Mouse (Mus musculus): ENCODE measurements around the gene Klra7. TPM values are rescaled to one million over a fixed set of nuclear protein-coding genes. Genes with fewer than 3 reads are reported as not detected.
"Not testable (repeated sequence)": the region's sequence is repeated elsewhere in the genome, so short reads cannot be mapped to it uniquely, and the experiment has no call there.

Klra7 gene
- not detected in 2 replicates for polyA plus RNA-seq (2014; fragmentation: Nextera tagmentation; extraction: Ambion mirVana)

GRCm38 (mm10) chr6:130233222-130233621, at the start of gene Klra7:
Gene Klra7, minus strand, starts transcription at chr6:130233322.
- no peak for ATAC-seq (ENCODE audit: low FRiP score, low TSS enrichment)
- Histone ChIP-seq H3K4me1 (ENCODE audit: control insufficient read depth, insufficient read depth, low read length) (no peaks in the 10 kb centered on the region), H3K9ac (ENCODE audit: low read depth, low read length) (no peak within 1 kb of the TSS), H3K27ac (ENCODE audit: low read depth, low read length) (no peak within 1 kb of the TSS), H3K36me3 (ENCODE audit: control insufficient read depth, insufficient read depth, low read length) (no peaks in the 10 kb centered on the region), H3K4me2 (replicated peaks; ENCODE audit: low read depth, low read length) (no peak within 1 kb of the TSS), H3K27me3 (ENCODE audit: control insufficient read depth, insufficient read depth, low read length) (no peaks in the 10 kb centered on the region), H3K4me3 (ENCODE audit: low read length) (no peak within 1 kb of the TSS), H3K9me3 (ENCODE audit: control insufficient read depth, low read length) (no peaks in the 10 kb centered on the region)

- ATAC-seq (ENCODE audit: low FRiP score, low TSS enrichment); H3K4me3 ChIP-seq (ENCODE audit: low read length); H3K4me2 ChIP-seq (replicated peaks; ENCODE audit: low read depth, low read length); H3K36me3 ChIP-seq (ENCODE audit: control insufficient read depth, insufficient read depth, low read length); H3K9me3 ChIP-seq (ENCODE audit: control insufficient read depth, low read length); H3K27me3 ChIP-seq (ENCODE audit: control insufficient read depth, insufficient read depth, low read length); H3K9ac ChIP-seq (ENCODE audit: low read depth, low read length); H3K4me1 ChIP-seq (ENCODE audit: control insufficient read depth, insufficient read depth, low read length); H3K27ac ChIP-seq (ENCODE audit: low read depth, low read length): not testable (repeated sequence)
- WGBS = 81% methylated on average over 1 of the region's 1 CpGs
Observed at GRCm38 (mm10) chr6:130281828-130282227, 48.7 kb upstream of the Klra7 start, which contains the start of gene Klra10. Gene Klra10, minus strand, starts transcription at chr6:130281928.

- H3K27me3 ChIP-seq (ENCODE audit: control insufficient read depth, insufficient read depth, low read length) = no peaks in the 10 kb centered on the region
- H3K36me3 ChIP-seq (ENCODE audit: control insufficient read depth, insufficient read depth, low read length) = no peaks in the 10 kb centered on the region
- WGBS = 97% methylated on average over 2 of the region's 2 CpGs
- H3K9me3 ChIP-seq (ENCODE audit: control insufficient read depth, low read length) = peaks cover 8% of the 10 kb centered on the region; the same call in 1 of the 2 replicates
- no peak overlapping the region for H3K9ac ChIP-seq (ENCODE audit: low read depth, low read length)
- ATAC-seq (ENCODE audit: low FRiP score, low TSS enrichment) = no peak
- no peaks in the 10 kb centered on the region for H3K4me1 ChIP-seq (ENCODE audit: control insufficient read depth, insufficient read depth, low read length)
- no peak overlapping the region for H3K4me2 ChIP-seq (replicated peaks; ENCODE audit: low read depth, low read length)
- H3K27ac ChIP-seq (ENCODE audit: low read depth, low read length) = no peak overlapping the region
- H3K4me3 ChIP-seq (ENCODE audit: low read length) = no peak overlapping the region
Observed at GRCm38 (mm10) chr6:130255326-130255725, 22.2 kb upstream of the Klra7 start.

GRCm38 (mm10) chr6:130237536-130237935, 4.4 kb upstream of the Klra7 start:
- WGBS = 74% methylated on average over 2 of the region's 2 CpGs
- Histone ChIP-seq H3K36me3 (ENCODE audit: control insufficient read depth, insufficient read depth, low read length) (no peaks in the 10 kb centered on the region), H3K27me3 (ENCODE audit: control insufficient read depth, insufficient read depth, low read length) (no peaks in the 10 kb centered on the region), H3K9ac (ENCODE audit: low read depth, low read length) (no peak overlapping the region), H3K9me3 (ENCODE audit: control insufficient read depth, low read length) (0 out of 2 replicates have a peak, but pooled peaks cover 2% of the 10 kb centered on the region), H3K4me3 (ENCODE audit: low read length) (no peak overlapping the region), H3K4me2 (replicated peaks; ENCODE audit: low read depth, low read length) (no peak overlapping the region), H3K4me1 (ENCODE audit: control insufficient read depth, insufficient read depth, low read length) (no peaks in the 10 kb centered on the region), H3K27ac (ENCODE audit: low read depth, low read length) (no peak overlapping the region)
- no peak for ATAC-seq (ENCODE audit: low FRiP score, low TSS enrichment)

- Histone ChIP-seq H3K27me3 (ENCODE audit: control insufficient read depth, insufficient read depth, low read length) (no peaks in the 10 kb centered on the region), H3K9ac (ENCODE audit: low read depth, low read length) (no peak overlapping the region), H3K9me3 (ENCODE audit: control insufficient read depth, low read length) (0 out of 2 replicates have a peak, but pooled peaks cover 2% of the 10 kb centered on the region), H3K4me2 (replicated peaks; ENCODE audit: low read depth, low read length) (no peak overlapping the region), H3K4me1 (ENCODE audit: control insufficient read depth, insufficient read depth, low read length) (no peaks in the 10 kb centered on the region), H3K27ac (ENCODE audit: low read depth, low read length) (no peak overlapping the region), H3K4me3 (ENCODE audit: low read length) (no peak overlapping the region), H3K36me3 (ENCODE audit: control insufficient read depth, insufficient read depth, low read length) (no peaks in the 10 kb centered on the region)
- WGBS = 68% methylated on average over 1 of the region's 1 CpGs
- no peak for ATAC-seq (ENCODE audit: low FRiP score, low TSS enrichment)
Observed at GRCm38 (mm10) chr6:130236635-130237034, 3.5 kb upstream of the Klra7 start.

GRCm38 (mm10) chr6:130197453-130197852, 35.7 kb downstream of the Klra7 start:
- not testable (repeated sequence) for H3K4me3 ChIP-seq (ENCODE audit: low read length); H3K36me3 ChIP-seq (ENCODE audit: control insufficient read depth, insufficient read depth, low read length); H3K9me3 ChIP-seq (ENCODE audit: control insufficient read depth, low read length); H3K27me3 ChIP-seq (ENCODE audit: control insufficient read depth, insufficient read depth, low read length); H3K9ac ChIP-seq (ENCODE audit: low read depth, low read length); ATAC-seq (ENCODE audit: low FRiP score, low TSS enrichment); H3K4me2 ChIP-seq (replicated peaks; ENCODE audit: low read depth, low read length); H3K27ac ChIP-seq (ENCODE audit: low read depth, low read length); H3K4me1 ChIP-seq (ENCODE audit: control insufficient read depth, insufficient read depth, low read length)
- 88% methylated on average over 1 of the region's 1 CpGs for WGBS

GRCm38 (mm10) chr6:130193012-130193411, 40.1 kb downstream of the Klra7 start, which contains the start of gene Klra9:
Gene Klra9, minus strand, starts transcription at chr6:130193112.
- not testable (repeated sequence) for H3K4me2 ChIP-seq (replicated peaks; ENCODE audit: low read depth, low read length); H3K4me1 ChIP-seq (ENCODE audit: control insufficient read depth, insufficient read depth, low read length); H3K9ac ChIP-seq (ENCODE audit: low read depth, low read length); H3K9me3 ChIP-seq (ENCODE audit: control insufficient read depth, low read length); H3K27me3 ChIP-seq (ENCODE audit: control insufficient read depth, insufficient read depth, low read length); H3K36me3 ChIP-seq (ENCODE audit: control insufficient read depth, insufficient read depth, low read length); H3K27ac ChIP-seq (ENCODE audit: low read depth, low read length); H3K4me3 ChIP-seq (ENCODE audit: low read length); ATAC-seq (ENCODE audit: low FRiP score, low TSS enrichment)
- WGBS = 60% methylated on average over 3 of the region's 3 CpGs

Other genes starting within 250 kb of the Klra7 start
- not detected in 2 replicates for gene Klra6, start 206.4 kb downstream of the Klra7 start, polyA plus RNA-seq (2014; fragmentation: Nextera tagmentation; extraction: Ambion mirVana)
- not detected in 2 replicates for gene Klra4, start 166.1 kb downstream of the Klra7 start, polyA plus RNA-seq (2014; fragmentation: Nextera tagmentation; extraction: Ambion mirVana)
- gene Klra8, start 103.4 kb downstream of the Klra7 start, polyA plus RNA-seq (2014; fragmentation: Nextera tagmentation; extraction: Ambion mirVana) = not detected in 2 replicates
- not detected in 2 replicates for gene Klra9, start 40.2 kb downstream of the Klra7 start, polyA plus RNA-seq (2014; fragmentation: Nextera tagmentation; extraction: Ambion mirVana)
- gene Klra10, start 48.6 kb upstream of the Klra7 start, polyA plus RNA-seq (2014; fragmentation: Nextera tagmentation; extraction: Ambion mirVana) = not detected in 2 replicates
- not detected in 2 replicates for gene Klra3, start 104.3 kb upstream of the Klra7 start, polyA plus RNA-seq (2014; fragmentation: Nextera tagmentation; extraction: Ambion mirVana)
- not detected in 2 replicates for gene Klra1, start 153.6 kb upstream of the Klra7 start, polyA plus RNA-seq (2014; fragmentation: Nextera tagmentation; extraction: Ambion mirVana)

Data from kidney, embryonic 14.5 days (tissue).